Mouse (Mus musculus) thymus, postnatal 4 days (tissue): ENCODE results near the gene AL732309.1.

Experiments
- DNase-seq: peaks from one replicate; pipeline ENCODE4 v3.0.0; 2021

Gene AL732309.1

GRCm38 (mm10) chr2:25246183-25247072 lies at the start of gene AL732309.1:
AL732309.1 (minus strand) TSS chr2:25246863.
- DNase-seq: no peak

- no peak for DNase-seq
These were observed 47.0 kb upstream of the AL732309.1 start for GRCm38 (mm10) chr2:25293706-25294105.

- peak; percentile 90 for DNase-seq
These were observed 46.2 kb upstream of the AL732309.1 start for GRCm38 (mm10) chr2:25292856-25293255.

- DNase-seq: no peak
These were observed 45.4 kb upstream of the AL732309.1 start for GRCm38 (mm10) chr2:25292054-25292544.

- DNase-seq: no peak
These were observed 44.8 kb upstream of the AL732309.1 start for GRCm38 (mm10) chr2:25291184-25292053.

GRCm38 (mm10) chr2:25290816-25291130 lies 44.1 kb upstream of the AL732309.1 start:
- no peak for DNase-seq

GRCm38 (mm10) chr2:25290101-25290815 lies 43.6 kb upstream of the AL732309.1 start:
- no peak for DNase-seq

GRCm38 (mm10) chr2:25289651-25290050 lies 43.0 kb upstream of the AL732309.1 start, which contains the start of gene Lrrc26:
Lrrc26 (plus strand) TSS chr2:25289915.
- DNase-seq: no peak

GRCm38 (mm10) chr2:25288734-25289345 lies 42.2 kb upstream of the AL732309.1 start:
- no peak for DNase-seq

- DNase-seq: no peak
These were observed 41.4 kb upstream of the AL732309.1 start, which contains the start of gene Tmem210 for GRCm38 (mm10) chr2:25287927-25288649. Tmem210 (plus strand) TSS chr2:25288145.

GRCm38 (mm10) chr2:25286837-25287636 lies 40.4 kb upstream of the AL732309.1 start:
- DNase-seq: no peak

- DNase-seq: no peak
These were observed 39.7 kb upstream of the AL732309.1 start for GRCm38 (mm10) chr2:25286314-25286713.

- no peak for DNase-seq
These were observed 38.9 kb upstream of the AL732309.1 start for GRCm38 (mm10) chr2:25285551-25285950.

- DNase-seq: peak; percentile 90
These were observed 32.5 kb upstream of the AL732309.1 start for GRCm38 (mm10) chr2:25278928-25279882.

- no peak for DNase-seq
These were observed 26.3 kb upstream of the AL732309.1 start for GRCm38 (mm10) chr2:25273010-25273409.

- DNase-seq: no peak
These were observed 25.9 kb upstream of the AL732309.1 start for GRCm38 (mm10) chr2:25272515-25272914.

- DNase-seq: peak; percentile 98
These were observed 25.3 kb upstream of the AL732309.1 start, which contains the start of the genes Ssna1 and Anapc2 for GRCm38 (mm10) chr2:25271827-25272511. Ssna1 (minus strand) TSS chr2:25272438. Anapc2 (plus strand) TSS chr2:25272478.

- DNase-seq: no peak
These were observed 21.2 kb upstream of the AL732309.1 start for GRCm38 (mm10) chr2:25267746-25268309.
